Mouse (Mus musculus) ovary, adult 10 weeks (tissue): ENCODE measurements around the gene Tomm40l. TPM values are rescaled to one million over a fixed set of nuclear protein-coding genes. Genes with fewer than 3 reads are reported as not detected.

Experiments used
- polyA plus RNA-seq: library from polyadenylated mRNA; stranded (reverse); fragments of 350-450 nt; fragmentation: Illumina TruSeq; extraction: RNeasy Lipid Tissue Mini Kit (QIAGEN cat#74804); gene quantifications from one replicate; pipeline ENCODE4 v1.2.3, GENCODE M21; 2014

Gene Tomm40l
- 4.0 TPM for polyA plus RNA-seq

GRCm38 (mm10) chr1:171222238-171223155 is at the start of gene Tomm40l:
TSS of gene Tomm40l (minus strand) at chr1:171222514.

GRCm38 (mm10) chr1:171269848-171270572 is 47.7 kb upstream of the Tomm40l start, which contains the start of gene B4galt3:
TSS of gene B4galt3 (plus strand) at chr1:171270328.

GRCm38 (mm10) chr1:171250680-171251593 is 28.6 kb upstream of the Tomm40l start, which contains the start of gene Ndufs2:
TSS of gene Ndufs2 (minus strand) at chr1:171251388.

GRCm38 (mm10) chr1:171249913-171250600 is 27.7 kb upstream of the Tomm40l start, which contains the start of gene Adamts4:
TSS of gene Adamts4 (plus strand) at chr1:171250421.

GRCm38 (mm10) chr1:171234126-171234525 is 11.8 kb upstream of the Tomm40l start, which contains the start of gene Fcer1g:
TSS of gene Fcer1g (minus strand) at chr1:171234365.

GRCm38 (mm10) chr1:171224857-171225256 is 2.5 kb upstream of the Tomm40l start, which contains the start of gene Apoa2:
TSS of gene Apoa2 (plus strand) at chr1:171225054.

GRCm38 (mm10) chr1:171213801-171214496 is 8.4 kb downstream of the Tomm40l start, which contains the start of gene Nr1i3:
TSS of gene Nr1i3 (plus strand) at chr1:171213970.

GRCm38 (mm10) chr1:171195887-171196397 is 26.4 kb downstream of the Tomm40l start, which contains the start of gene Pcp4l1:
TSS of gene Pcp4l1 (minus strand) at chr1:171196268.

Other genes starting within 250 kb of the Tomm40l start
- gene Fcgr2b, start 246.0 kb downstream of the Tomm40l start, polyA plus RNA-seq, result 64.5 TPM
- gene Fcgr4, start 203.6 kb downstream of the Tomm40l start, polyA plus RNA-seq, result 8.4 TPM
- 17.0 TPM for gene Fcgr3, start 157.6 kb downstream of the Tomm40l start, polyA plus RNA-seq
- gene Cfap126, start 108.6 kb downstream of the Tomm40l start, polyA plus RNA-seq, result 5.6 TPM
- gene Sdhc, start 71.9 kb downstream of the Tomm40l start, polyA plus RNA-seq, result 34.2 TPM
- not detected for gene Mpz, start 71.8 kb downstream of the Tomm40l start, polyA plus RNA-seq
- 49.2 TPM for gene Pcp4l1, start 26.2 kb downstream of the Tomm40l start, polyA plus RNA-seq
- gene Nr1i3, start 8.5 kb downstream of the Tomm40l start, polyA plus RNA-seq, result not detected
- not detected for gene Apoa2, start 2.5 kb upstream of the Tomm40l start, polyA plus RNA-seq
- gene Fcer1g, start 11.9 kb upstream of the Tomm40l start, polyA plus RNA-seq, result 46.0 TPM
- gene Adamts4, start 27.9 kb upstream of the Tomm40l start, polyA plus RNA-seq, result 5.0 TPM
- gene Ndufs2, start 28.9 kb upstream of the Tomm40l start, polyA plus RNA-seq, result 37.5 TPM
- gene B4galt3, start 47.8 kb upstream of the Tomm40l start, polyA plus RNA-seq, result 6.0 TPM
- gene Ppox, start 58.7 kb upstream of the Tomm40l start, polyA plus RNA-seq, result 4.1 TPM
- gene Usp21, start 65.5 kb upstream of the Tomm40l start, polyA plus RNA-seq, result 24.1 TPM
- gene Ufc1, start 72.5 kb upstream of the Tomm40l start, polyA plus RNA-seq, result 64.0 TPM
- 16.5 TPM for gene Dedd, start 106.6 kb upstream of the Tomm40l start, polyA plus RNA-seq
- gene Nit1, start 123.1 kb upstream of the Tomm40l start, polyA plus RNA-seq, result 10.9 TPM
- gene Pfdn2, start 123.2 kb upstream of the Tomm40l start, polyA plus RNA-seq, result 27.6 TPM
- gene Klhdc9, start 138.3 kb upstream of the Tomm40l start, polyA plus RNA-seq, result 0.40 TPM
- gene Nectin4, start 147.6 kb upstream of the Tomm40l start, polyA plus RNA-seq, result 0.31 TPM
- 4.2 TPM for gene Arhgap30, start 166.4 kb upstream of the Tomm40l start, polyA plus RNA-seq
- 1.1 TPM for gene Usf1, start 188.8 kb upstream of the Tomm40l start, polyA plus RNA-seq
- gene Tstd1, start 196.4 kb upstream of the Tomm40l start, polyA plus RNA-seq, result not detected
- gene F11r, start 215.0 kb upstream of the Tomm40l start, polyA plus RNA-seq, result 48.9 TPM